Mouse (Mus musculus) hindbrain, embryonic 10.5 days (tissue): ENCODE data around the gene Scarb2. TPM values are rescaled to one million over a fixed set of nuclear protein-coding genes. Genes with fewer than 3 reads are reported as not detected.

Source experiments
- DNase-seq: peaks from one replicate; pipeline ENCODE4 v3.0.0-alpha.2; 2017; ENCODE audit warnings: low spot score
- H3K27ac ChIP-seq: fragments of 300-500 bp; sonication (generic); 2 replicates; pipeline ENCODE4 v1.5.1; 2016; ENCODE audit warnings: mild to moderate bottlenecking, moderate library complexity
- H3K27me3 ChIP-seq: fragments of 300-500 bp; sonication (generic); 2 replicates; pipeline ENCODE4 v1.6.1; 2016; ENCODE audit warnings: mild to moderate bottlenecking; ENCODE audit not compliant: poor library complexity, insufficient read depth, severe bottlenecking
- H3K36me3 ChIP-seq: fragments of 300-500 bp; sonication (generic); 2 replicates; pipeline ENCODE4 v1.6.1; 2016; ENCODE audit warnings: mild to moderate bottlenecking, moderate library complexity
- H3K4me1 ChIP-seq: fragments of 300-500 bp; sonication (generic); replicated peaks from 2 replicates; pipeline ENCODE4 v1.6.1; 2016; ENCODE audit warnings: mild to moderate bottlenecking
- H3K4me3 ChIP-seq: fragments of 300-500 bp; sonication (generic); 2 replicates; pipeline ENCODE4 v1.5.1; 2016; ENCODE audit warnings: mild to moderate bottlenecking, moderate library complexity
- H3K9me3 ChIP-seq: fragments of 300-500 bp; sonication (generic); 2 replicates; pipeline ENCODE4 v1.6.1; 2016; ENCODE audit warnings: mild to moderate bottlenecking, moderate library complexity
- WGBS: fragments of 180-500 bp; shearing (Covaris S2); methylation state at CpG from one replicate; pipeline ENCODE4 v1.1.7; 2016; 5-methylcytosine and 5-hydroxymethylcytosine counted together
- polyA plus RNA-seq: library from polyadenylated mRNA; unstranded; fragments of >200 nt; fragmentation: Nextera tagmentation; extraction: Ambion mirVana; gene quantifications from 2 replicates; pipeline ENCODE4 v1.2.1, GENCODE M21; 2016

Gene Scarb2
- polyA plus RNA-seq, 1 experiment from 2014 or later = 11.8 TPM

- DNase-seq = peak; percentile 93
- peaks cover 27% of the 10 kb centered on the region for H3K4me1 ChIP-seq
- H3K36me3 ChIP-seq = peaks cover 3% of the 10 kb centered on the region
- under 1% methylated on average over 48 of the region's 48 CpGs for WGBS
- peak overlapping the region; percentile 64 for H3K4me3 ChIP-seq
- no peaks in the 10 kb centered on the region for H3K27me3 ChIP-seq
- H3K27ac ChIP-seq = peak overlapping the region; percentile 93
- H3K9me3 ChIP-seq = no peaks in the 10 kb centered on the region
Observed at GRCm38 (mm10) chr5:92505402-92505865, 1.2 kb downstream of the Scarb2 start.

GRCm38 (mm10) chr5:92504676-92505400 is 1.8 kb downstream of the Scarb2 start:
- peak; percentile 64 for DNase-seq
- Histone ChIP-seq H3K9me3 (no peaks in the 10 kb centered on the region), H3K4me1 (peaks cover 31% of the 10 kb centered on the region), H3K36me3 (peaks cover 3% of the 10 kb centered on the region), H3K4me3 (peak overlapping the region; percentile 64), H3K27me3 (no peaks in the 10 kb centered on the region), H3K27ac (peak overlapping the region; percentile 93)
- under 1% methylated on average over 35 of the region's 35 CpGs for WGBS

- Histone ChIP-seq H3K4me3 (peak overlapping the region; percentile 64), H3K27me3 (no peaks in the 10 kb centered on the region), H3K27ac (peak overlapping the region; percentile 93), H3K36me3 (peaks cover 3% of the 10 kb centered on the region), H3K9me3 (no peaks in the 10 kb centered on the region), H3K4me1 (peaks cover 39% of the 10 kb centered on the region)
- WGBS = 28% methylated on average over 7 of the region's 7 CpGs
- DNase-seq = no peak
Observed at GRCm38 (mm10) chr5:92503856-92504618, 2.6 kb downstream of the Scarb2 start.

- 86% methylated on average over 9 of the region's 9 CpGs for WGBS
Observed at GRCm38 (mm10) chr5:92503356-92503847, 3.2 kb downstream of the Scarb2 start.

GRCm38 (mm10) chr5:92499378-92499777 is 7.3 kb downstream of the Scarb2 start:
- peak overlapping the region; percentile 56 for H3K27ac ChIP-seq

More at GRCm38 (mm10) chr5:92503356-92503847, 3.2 kb downstream of the Scarb2 start:
- Histone ChIP-seq H3K4me1 (peaks cover 44% of the 10 kb centered on the region), H3K27me3 (no peaks in the 10 kb centered on the region), H3K27ac (no peak overlapping the region), H3K9me3 (no peaks in the 10 kb centered on the region), H3K4me3 (peak overlapping the region; percentile 64), H3K36me3 (peaks cover 3% of the 10 kb centered on the region)
- no peak for DNase-seq

GRCm38 (mm10) chr5:92498661-92499060 is 8.0 kb downstream of the Scarb2 start:
- H3K9me3 ChIP-seq = no peaks in the 10 kb centered on the region
- peak overlapping the region; percentile 56 for H3K27ac ChIP-seq
- no peaks in the 10 kb centered on the region for H3K27me3 ChIP-seq
- no peak overlapping the region for H3K4me3 ChIP-seq
- peak; percentile 30 for DNase-seq
- H3K36me3 ChIP-seq = peaks cover 3% of the 10 kb centered on the region
- peaks cover 38% of the 10 kb centered on the region for H3K4me1 ChIP-seq
- 67% methylated on average over 5 of the region's 5 CpGs for WGBS

More at GRCm38 (mm10) chr5:92499378-92499777, 7.3 kb downstream of the Scarb2 start:
- Histone ChIP-seq H3K9me3 (no peaks in the 10 kb centered on the region), H3K27me3 (no peaks in the 10 kb centered on the region), H3K36me3 (peaks cover 3% of the 10 kb centered on the region), H3K4me3 (no peak overlapping the region), H3K4me1 (peaks cover 44% of the 10 kb centered on the region)
- WGBS = 68% methylated on average over 3 of the region's 3 CpGs
- no peak for DNase-seq

- peaks cover 37% of the 10 kb centered on the region for H3K4me1 ChIP-seq
- 90% methylated on average over 3 of the region's 3 CpGs for WGBS
- peak overlapping the region; percentile 37; the same call in 1 of the 2 replicates for H3K27ac ChIP-seq
- no peak for DNase-seq
- H3K36me3 ChIP-seq = peaks cover 3% of the 10 kb centered on the region
- H3K4me3 ChIP-seq = no peak overlapping the region
- no peaks in the 10 kb centered on the region for H3K27me3 ChIP-seq
- no peaks in the 10 kb centered on the region for H3K9me3 ChIP-seq
Observed at GRCm38 (mm10) chr5:92498225-92498624, 8.4 kb downstream of the Scarb2 start.

- H3K9me3 ChIP-seq = no peaks in the 10 kb centered on the region
Observed at GRCm38 (mm10) chr5:92495771-92496409, 10.7 kb downstream of the Scarb2 start.

GRCm38 (mm10) chr5:92495291-92495690 is 11.3 kb downstream of the Scarb2 start:
- H3K9me3 ChIP-seq = no peaks in the 10 kb centered on the region
- peaks cover 42% of the 10 kb centered on the region for H3K4me1 ChIP-seq
- no peak overlapping the region for H3K27ac ChIP-seq
- 60% methylated on average over 4 of the region's 4 CpGs for WGBS
- H3K27me3 ChIP-seq = no peaks in the 10 kb centered on the region
- no peak overlapping the region for H3K4me3 ChIP-seq
- no peaks in the 10 kb centered on the region for H3K36me3 ChIP-seq
- DNase-seq = no peak

More at GRCm38 (mm10) chr5:92495771-92496409, 10.7 kb downstream of the Scarb2 start:
- no peak for DNase-seq
- H3K27ac ChIP-seq = no peak overlapping the region
- H3K36me3 ChIP-seq = no peaks in the 10 kb centered on the region
- H3K4me1 ChIP-seq = peaks cover 37% of the 10 kb centered on the region
- WGBS = 83% methylated on average over 7 of the region's 7 CpGs
- H3K27me3 ChIP-seq = no peaks in the 10 kb centered on the region
- H3K4me3 ChIP-seq = no peak overlapping the region

- H3K4me1 ChIP-seq = peaks cover 32% of the 10 kb centered on the region
- no peaks in the 10 kb centered on the region for H3K9me3 ChIP-seq
- DNase-seq = no peak
- H3K27ac ChIP-seq = no peak overlapping the region
- H3K27me3 ChIP-seq = no peaks in the 10 kb centered on the region
- no peaks in the 10 kb centered on the region for H3K36me3 ChIP-seq
- no peak overlapping the region for H3K4me3 ChIP-seq
- WGBS = 73% methylated on average over 7 of the region's 7 CpGs
Observed at GRCm38 (mm10) chr5:92493423-92493822, 13.2 kb downstream of the Scarb2 start.

- peaks cover 23% of the 10 kb centered on the region for H3K4me1 ChIP-seq
- 66% methylated on average over 4 of the region's 4 CpGs for WGBS
- no peaks in the 10 kb centered on the region; the same call in 1 of the 2 replicates for H3K9me3 ChIP-seq
- H3K27ac ChIP-seq = no peak overlapping the region
- H3K27me3 ChIP-seq = no peaks in the 10 kb centered on the region
- no peak overlapping the region for H3K4me3 ChIP-seq
- peaks cover 17% of the 10 kb centered on the region for H3K36me3 ChIP-seq
- no peak for DNase-seq
Observed at GRCm38 (mm10) chr5:92490779-92491178, 15.9 kb downstream of the Scarb2 start.

GRCm38 (mm10) chr5:92490304-92490703 is 16.3 kb downstream of the Scarb2 start:
- no peak for DNase-seq
- 80% methylated on average over 3 of the region's 3 CpGs for WGBS
- Histone ChIP-seq H3K27ac (no peak overlapping the region), H3K9me3 (no peaks in the 10 kb centered on the region; the same call in 1 of the 2 replicates), H3K36me3 (peaks cover 19% of the 10 kb centered on the region), H3K4me1 (peaks cover 18% of the 10 kb centered on the region), H3K27me3 (no peaks in the 10 kb centered on the region), H3K4me3 (no peak overlapping the region)
